Mouse (Mus musculus) mesoderm, embryonic 11.5 days (tissue): Measurements from ENCODE around the gene Hint1.
A peak's percentile ranks its signal among the peaks of the same experiment; 100 is the strongest.

Experiments used
- DNase-seq: peaks from one replicate; pipeline ENCODE4 v3.0.0-alpha.2; 2012; ENCODE audit warnings: low read depth, low spot score

The Hint1 gene

GRCm38 (mm10) chr11:54861471-54862420, 4.4 kb upstream of the Hint1 start:
- DNase-seq = no peak

DNA sequence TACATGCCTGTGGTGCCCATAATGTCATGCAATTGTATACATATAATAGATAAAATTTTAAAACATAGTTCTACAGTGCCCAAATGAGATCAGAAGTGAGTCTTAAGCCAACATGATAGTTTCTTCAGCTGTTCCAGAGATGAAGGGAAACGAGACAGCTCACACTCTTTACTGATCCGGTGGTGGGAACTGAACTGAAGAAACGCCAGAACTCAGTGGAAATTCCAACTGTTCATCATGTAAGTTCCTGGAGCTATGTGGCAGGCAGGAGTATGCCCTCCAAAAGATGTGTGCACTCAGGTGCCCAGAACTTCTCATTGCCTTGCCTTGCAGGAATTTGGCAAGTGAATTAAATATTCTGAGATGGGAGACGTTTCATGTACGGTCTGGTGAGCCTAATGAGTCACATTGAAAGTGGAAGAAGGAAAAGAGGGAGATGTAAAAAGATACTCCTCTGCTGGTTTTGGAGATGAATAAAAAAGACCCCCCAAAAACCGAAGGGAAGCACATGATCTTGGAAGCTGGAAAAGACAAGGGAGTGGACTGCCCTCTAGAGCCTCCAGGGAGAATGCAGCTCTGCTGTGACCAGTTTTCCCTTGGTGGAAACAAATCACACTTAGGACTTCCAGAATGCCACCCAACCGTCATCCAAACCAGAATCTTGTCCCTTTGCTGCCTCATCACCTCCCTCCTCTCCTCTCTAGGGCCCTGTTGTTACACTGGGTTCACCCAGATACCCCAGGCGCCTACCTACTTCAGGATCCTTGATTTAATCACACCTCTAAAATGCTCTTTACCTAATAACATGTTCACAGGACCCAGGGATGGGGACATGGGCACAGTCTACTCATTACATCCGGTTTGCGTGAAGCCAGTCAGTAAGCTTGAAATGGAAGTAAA, 3.3 kb upstream of the Hint1 start:
- DNase-seq = peak; percentile 71

- DNase-seq = no peak
Observed at GRCm38 (mm10) chr11:54865330-54866085, 675 bp upstream of the Hint1 start.

DNA sequence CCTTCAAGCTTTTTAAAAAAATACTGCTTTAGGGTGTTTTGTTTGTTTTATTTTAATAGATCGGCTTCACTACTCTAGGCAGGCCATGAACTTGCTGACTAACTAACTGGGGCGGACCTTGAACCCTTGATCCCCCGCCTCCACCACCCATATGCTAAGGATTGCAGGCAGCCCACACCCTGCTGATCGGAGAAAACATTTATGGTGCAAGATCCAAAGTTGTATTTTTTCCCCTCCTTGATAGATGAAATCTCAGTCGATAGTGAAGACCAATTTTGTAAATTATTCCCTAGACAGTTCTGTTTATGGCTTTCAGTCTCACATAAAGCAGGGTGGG, 834 bp downstream of the Hint1 start:
- peak; percentile 41 for DNase-seq

DNA sequence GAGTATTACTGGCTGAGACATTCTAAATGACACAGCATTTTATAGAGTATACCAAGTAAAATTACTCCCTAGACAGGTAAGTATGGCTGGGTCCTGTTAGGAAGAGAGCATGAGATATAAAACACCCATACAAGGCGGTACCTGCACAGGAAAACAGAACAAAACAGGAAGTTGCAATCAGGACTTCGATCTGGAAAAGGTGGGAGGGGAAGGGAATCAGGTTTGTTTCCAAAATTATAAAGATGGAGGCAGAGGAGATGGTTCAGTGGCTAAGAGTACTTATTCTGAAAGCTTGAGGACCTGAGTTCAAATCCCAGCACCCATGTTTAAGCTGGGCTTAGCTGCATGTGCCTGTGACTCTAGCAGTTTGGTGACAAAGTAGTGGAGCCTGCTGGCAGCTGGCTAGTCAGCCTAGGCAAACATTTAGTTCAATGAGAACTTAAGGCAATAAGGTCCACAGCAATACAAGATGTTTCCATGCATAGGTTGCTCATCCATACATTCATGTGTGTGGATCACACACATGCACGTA, 1.8 kb downstream of the Hint1 start:
- no peak for DNase-seq

- no peak for DNase-seq
Observed at GRCm38 (mm10) chr11:54868445-54868844, 2.3 kb downstream of the Hint1 start.

GRCm38 (mm10) chr11:54869318-54869717, 3.1 kb downstream of the Hint1 start:
- DNase-seq = no peak

GRCm38 (mm10) chr11:54871831-54872537, 5.8 kb downstream of the Hint1 start:
- no peak for DNase-seq

DNA sequence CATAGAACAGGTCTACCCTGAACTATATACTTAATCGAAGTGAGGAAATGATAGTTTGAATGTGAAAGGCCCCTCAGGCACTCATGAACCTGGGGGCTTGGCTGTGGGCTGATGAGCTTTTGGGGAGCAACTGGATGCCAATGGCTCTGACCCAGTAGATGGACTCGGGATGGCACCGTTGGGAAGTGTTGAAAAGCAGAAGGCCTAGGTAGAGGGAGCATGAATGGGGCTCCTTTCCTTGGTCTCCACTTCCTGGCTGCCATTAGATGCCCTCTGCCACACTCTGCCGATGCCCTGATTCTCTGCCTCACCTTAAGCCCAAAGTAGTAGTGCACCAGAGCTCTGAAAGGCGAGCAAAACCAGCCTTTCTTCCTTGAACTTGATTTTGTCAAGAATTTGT, 9.8 kb downstream of the Hint1 start:
- DNase-seq = no peak

DNA sequence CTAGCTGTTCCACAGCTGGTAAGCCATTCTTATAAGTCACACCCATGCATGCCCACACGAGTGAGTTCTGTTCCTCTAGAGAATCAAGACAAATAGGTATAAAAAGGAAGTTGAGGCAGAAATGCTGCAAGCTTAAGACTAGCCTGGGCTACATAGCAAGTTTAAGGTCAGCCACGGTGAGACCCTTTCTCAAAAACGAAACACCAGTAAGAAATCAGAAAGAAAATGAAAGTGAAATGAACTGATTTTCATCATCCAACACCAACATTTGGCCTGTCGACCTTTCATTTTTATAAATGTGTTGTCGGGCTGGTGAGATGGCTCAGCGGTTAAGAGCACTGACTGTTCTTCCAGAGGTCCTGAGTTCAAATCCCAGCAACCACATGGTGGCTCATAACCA, 12.7 kb downstream of the Hint1 start:
- DNase-seq = no peak

GRCm38 (mm10) chr11:54879434-54879833, 13.3 kb downstream of the Hint1 start:
- peak; percentile 74 for DNase-seq

DNA sequence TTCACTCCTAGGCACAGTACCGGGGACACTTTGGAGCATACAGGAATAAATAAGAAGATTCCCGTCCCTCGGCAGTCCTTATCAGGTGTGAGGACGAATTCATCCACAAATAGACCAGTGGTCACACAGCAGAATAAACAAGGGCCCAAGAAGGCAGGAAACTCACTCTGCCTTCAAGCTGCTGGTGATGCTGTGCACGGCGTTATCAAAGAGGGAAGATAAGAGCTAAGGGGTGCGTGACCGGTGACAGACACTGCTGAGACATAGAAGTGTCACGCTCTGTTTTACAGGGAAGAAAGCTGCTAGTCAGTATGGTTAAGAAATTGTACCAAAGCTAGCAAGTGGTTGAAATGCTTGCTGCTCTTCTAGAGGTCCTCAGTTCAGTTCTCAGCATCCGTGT, 13.7 kb downstream of the Hint1 start:
- no peak for DNase-seq

DNA sequence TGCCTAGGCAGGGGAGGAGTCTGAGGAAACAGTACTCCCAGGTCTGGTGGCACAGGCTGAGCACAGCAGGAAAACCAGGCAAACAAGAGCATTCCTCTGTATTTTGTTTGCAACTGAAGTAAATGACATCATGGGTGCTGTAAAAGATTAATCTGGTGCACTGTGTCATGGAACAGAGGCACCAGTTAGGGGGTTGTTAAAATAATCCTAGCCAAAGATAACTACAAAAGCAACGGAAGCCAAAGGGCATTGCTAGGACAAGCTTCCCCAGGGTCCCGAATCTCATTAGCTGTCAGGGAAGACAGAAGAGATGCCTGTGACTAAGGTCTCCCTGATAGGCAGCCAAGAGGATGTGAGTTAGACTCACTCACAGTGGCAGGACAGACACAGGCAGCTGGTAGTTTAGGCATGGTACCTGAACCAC, 14.9 kb downstream of the Hint1 start:
- no peak for DNase-seq

DNA sequence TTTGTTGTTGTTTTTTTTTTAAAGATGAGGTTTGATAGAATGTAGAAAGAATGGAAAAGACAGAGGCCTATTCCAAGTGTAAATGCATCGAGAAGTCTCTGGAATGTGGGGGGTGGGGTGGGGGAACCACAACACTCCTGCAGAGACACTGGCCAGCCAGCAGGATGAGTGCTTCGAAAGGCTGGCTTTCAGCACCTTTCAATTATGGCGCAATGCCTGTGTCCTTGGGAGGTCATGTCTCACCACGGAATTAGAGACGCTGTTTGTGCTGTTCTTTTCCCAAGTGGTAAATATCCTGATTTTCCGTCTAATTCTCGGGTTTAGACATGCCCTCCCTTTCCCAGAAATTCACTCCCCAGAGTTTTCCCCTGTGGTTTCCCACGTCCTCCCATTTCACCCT, 16.5 kb downstream of the Hint1 start:
- no peak for DNase-seq

- DNase-seq = no peak
Observed at GRCm38 (mm10) chr11:54884197-54884828, 18.1 kb downstream of the Hint1 start.

- DNase-seq = no peak
Observed at GRCm38 (mm10) chr11:54884937-54885336, 18.8 kb downstream of the Hint1 start.

DNA sequence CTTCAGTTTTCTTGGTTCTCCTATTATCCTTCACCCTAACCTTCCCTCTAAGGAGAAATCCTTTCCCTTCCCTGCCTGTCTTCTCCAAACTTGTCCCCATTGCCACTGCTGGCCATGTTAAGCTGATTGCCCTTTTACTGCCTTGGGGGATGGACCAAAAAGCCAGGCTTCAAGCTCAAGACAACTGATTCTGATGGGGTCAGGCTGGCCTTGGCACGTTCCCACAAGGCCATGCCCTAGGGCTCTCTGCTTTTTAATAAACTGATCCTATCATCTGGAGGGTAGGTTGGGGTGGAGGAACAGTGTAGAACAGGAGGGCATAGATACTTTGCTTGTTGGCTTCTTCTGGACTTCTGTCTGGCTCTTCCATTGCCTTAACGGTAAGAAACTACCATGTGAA, 19.2 kb downstream of the Hint1 start:
- DNase-seq = no peak

- no peak for DNase-seq
Observed at GRCm38 (mm10) chr11:54887927-54888326, 21.7 kb downstream of the Hint1 start.

DNA sequence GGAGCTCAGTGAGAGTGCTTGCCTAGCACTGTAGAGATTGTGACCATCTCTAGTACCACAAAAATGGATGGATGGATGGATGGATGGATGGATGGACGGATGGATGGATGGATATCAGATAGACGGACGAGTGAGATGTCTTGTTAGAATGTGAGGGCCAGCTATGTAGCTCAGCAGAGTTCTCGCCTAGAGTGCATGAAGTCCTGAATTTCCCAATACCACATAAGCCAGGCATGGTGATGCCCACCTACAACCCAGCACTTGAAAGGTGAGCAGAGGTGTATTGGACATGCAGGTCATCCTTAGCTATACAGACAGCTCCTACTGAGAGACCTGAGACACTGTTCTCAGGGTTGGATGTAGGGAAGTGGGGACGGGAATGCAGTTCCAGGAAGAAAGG, 25.2 kb downstream of the Hint1 start:
- no peak for DNase-seq

- DNase-seq = no peak
Observed at GRCm38 (mm10) chr11:54892091-54892490, 25.9 kb downstream of the Hint1 start.
